Mouse (Mus musculus) embryonic facial prominence, embryonic 14.5 days (tissue): ENCODE results near the gene Ryr1. TPM values are rescaled to one million over a fixed set of nuclear protein-coding genes. Genes with fewer than 3 reads are reported as not detected.

ENCODE experiments used
- ATAC-seq: fragments of 200-750 bp; cut with Nextera tagmentation; 2 replicates; pipeline ENCODE4 v1.8.0; 2017; ENCODE audit warnings: low read depth, moderate number of reproducible peaks, moderate TSS enrichment
- DNase-seq: peaks from one replicate; pipeline ENCODE4 v3.0.0-alpha.2; 2015; ENCODE audit warnings: low spot score
- H3K27ac ChIP-seq: fragments of 300-500 bp; sonication (generic); replicated peaks from 2 replicates; pipeline ENCODE4 v1.5.1; 2014; ENCODE audit warnings: low read depth, mild to moderate bottlenecking, low read length, moderate library complexity
- H3K27me3 ChIP-seq: fragments of 300-500 bp; sonication (generic); replicated peaks from 2 replicates; pipeline ENCODE4 v1.6.1; 2014; ENCODE audit warnings: low read length; ENCODE audit not compliant: control insufficient read depth, insufficient read depth
- H3K36me3 ChIP-seq: fragments of 300-500 bp; sonication (generic); 2 replicates; pipeline ENCODE4 v1.6.1; 2014; ENCODE audit warnings: low read length, mixed read lengths; ENCODE audit not compliant: control insufficient read depth, insufficient read depth
- H3K4me1 ChIP-seq: fragments of 300-500 bp; sonication (generic); 2 replicates; pipeline ENCODE4 v1.6.1; 2014; ENCODE audit warnings: antibody characterized with exemption, low read length; ENCODE audit not compliant: control insufficient read depth, insufficient read depth
- H3K4me2 ChIP-seq: fragments of 300-500 bp; sonication (generic); 2 replicates; pipeline ENCODE4 v1.6.1; 2014; ENCODE audit warnings: low read depth, mild to moderate bottlenecking, low read length, moderate library complexity, mixed read lengths
- H3K4me3 ChIP-seq: fragments of 300-500 bp; sonication (generic); 2 replicates; pipeline ENCODE4 v1.5.1; 2014; ENCODE audit warnings: low read depth, mild to moderate bottlenecking, low read length
- H3K9ac ChIP-seq: fragments of 300-500 bp; sonication (generic); 2 replicates; pipeline ENCODE4 v1.6.1; 2014; ENCODE audit warnings: low read depth, mild to moderate bottlenecking, low read length, moderate library complexity, mixed read lengths
- H3K9me3 ChIP-seq: fragments of 300-500 bp; sonication (generic); 2 replicates; pipeline ENCODE4 v1.6.1; 2016; ENCODE audit warnings: low read length; ENCODE audit not compliant: control insufficient read depth
- WGBS: fragments of 180-500 bp; shearing (Covaris S2); extraction: QIAGEN DNeasy Blood & Tissue Kit; methylation state at CpG from one replicate; pipeline ENCODE4 v1.1.7; 2014; 5-methylcytosine and 5-hydroxymethylcytosine counted together
- polyA plus RNA-seq: library from polyadenylated mRNA; unstranded; fragments of >200 nt; fragmentation: Nextera tagmentation; extraction: Ambion mirVana; gene quantifications from 2 replicates; pipeline ENCODE4 v1.2.1, GENCODE M21; 2014

Gene Ryr1
- polyA plus RNA-seq, 1 experiment from 2014 or later = 10.6 TPM

DNA sequence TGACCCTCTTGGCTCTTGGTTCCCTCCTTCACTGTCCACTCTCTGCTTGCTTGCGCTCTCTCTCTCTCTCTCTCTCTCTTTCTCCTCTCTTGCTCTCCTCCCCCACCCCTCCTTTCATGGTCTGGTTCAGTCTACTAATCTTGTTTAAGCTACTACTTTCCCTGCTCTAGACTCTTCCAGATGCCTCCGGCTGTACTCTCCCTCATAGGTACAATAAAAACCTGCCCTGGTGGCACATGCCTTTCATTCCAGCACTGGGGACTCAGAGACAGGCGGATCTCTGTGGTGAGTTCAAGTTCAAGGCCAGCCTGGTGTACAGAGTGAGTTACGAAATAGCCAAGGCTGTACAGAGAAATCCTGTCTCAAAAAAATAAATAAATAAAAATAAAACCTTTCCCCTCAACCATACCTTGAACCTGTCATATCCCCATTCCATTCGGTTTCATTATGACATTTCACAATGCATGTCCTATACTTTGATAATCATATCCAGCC is 159.6 kb downstream of the Ryr1 start:
- Histone ChIP-seq H3K36me3 (peaks cover 14% of the 10 kb centered on the region), H3K4me3 (no peak overlapping the region), H3K4me1 (peaks cover 5% of the 10 kb centered on the region), H3K4me2 (no peak overlapping the region), H3K27ac (no peak overlapping the region), H3K27me3 (no peaks in the 10 kb centered on the region), H3K9ac (no peak overlapping the region), H3K9me3 (no peaks in the 10 kb centered on the region)
- 73% methylated on average over 5 of the region's 5 CpGs for WGBS
- DNase-seq = no peak
- ATAC-seq = no peak

GRCm38 (mm10) chr7:28963399-28963923 is 161.5 kb downstream of the Ryr1 start:
- Histone ChIP-seq H3K27me3 (no peaks in the 10 kb centered on the region), H3K36me3 (no peaks in the 10 kb centered on the region), H3K4me3 (no peak overlapping the region), H3K9ac (no peak overlapping the region), H3K27ac (peak overlapping the region; percentile 89; the same call in 1 of the 2 replicates), H3K9me3 (no peaks in the 10 kb centered on the region), H3K4me2 (no peak overlapping the region), H3K4me1 (peaks cover 24% of the 10 kb centered on the region)
- ATAC-seq (no peak), DNase-seq (no peak)
- 66% methylated on average over 3 of the region's 3 CpGs for WGBS

GRCm38 (mm10) chr7:28961927-28962670 is 162.9 kb downstream of the Ryr1 start, which contains the start of gene Actn4:
TSS of gene Actn4 (minus strand) at chr7:28962340.
- DNase-seq (peak; percentile 99), ATAC-seq (peak; percentile 94)
- peak within 1 kb of the TSS; percentile 89 for H3K27ac ChIP-seq
- peaks cover 5% of the 10 kb centered on the region; the same call in 1 of the 2 replicates for H3K36me3 ChIP-seq
- no peaks in the 10 kb centered on the region for H3K9me3 ChIP-seq
- peaks cover 37% of the 10 kb centered on the region for H3K4me1 ChIP-seq
- WGBS = under 1% methylated on average over 57 of the region's 76 CpGs
- peak within 1 kb of the TSS; percentile 99 for H3K4me3 ChIP-seq
- H3K27me3 ChIP-seq = no peaks in the 10 kb centered on the region
- peak within 1 kb of the TSS; percentile 97 for H3K9ac ChIP-seq
- peak within 1 kb of the TSS; percentile 93 for H3K4me2 ChIP-seq

DNA sequence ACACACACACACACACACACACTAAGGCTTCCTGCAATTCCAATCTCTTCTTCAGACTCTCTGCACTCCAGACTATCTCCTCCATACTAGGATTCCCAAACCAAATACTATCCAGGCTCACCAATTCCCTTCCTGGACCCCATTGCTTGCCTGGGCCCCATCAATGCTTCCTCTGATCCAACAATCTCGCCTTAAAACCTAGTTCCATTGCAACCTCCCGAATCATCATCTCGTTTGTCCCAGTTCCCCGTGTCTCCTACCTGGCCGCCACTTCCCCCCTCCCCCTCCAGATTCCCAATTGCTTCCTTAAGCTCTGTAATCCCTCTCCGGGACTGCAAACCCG is 163.4 kb downstream of the Ryr1 start:
- Histone ChIP-seq H3K36me3 (peaks cover 5% of the 10 kb centered on the region; the same call in 1 of the 2 replicates), H3K9ac (peak overlapping the region; percentile 97), H3K9me3 (no peaks in the 10 kb centered on the region), H3K4me1 (peaks cover 37% of the 10 kb centered on the region), H3K27me3 (no peaks in the 10 kb centered on the region), H3K4me2 (peak overlapping the region; percentile 93), H3K4me3 (peak overlapping the region; percentile 99), H3K27ac (peak overlapping the region; percentile 79)
- WGBS = 0% methylated on average over 7 of the region's 7 CpGs
- DNase-seq (no peak), ATAC-seq (no peak)

DNA sequence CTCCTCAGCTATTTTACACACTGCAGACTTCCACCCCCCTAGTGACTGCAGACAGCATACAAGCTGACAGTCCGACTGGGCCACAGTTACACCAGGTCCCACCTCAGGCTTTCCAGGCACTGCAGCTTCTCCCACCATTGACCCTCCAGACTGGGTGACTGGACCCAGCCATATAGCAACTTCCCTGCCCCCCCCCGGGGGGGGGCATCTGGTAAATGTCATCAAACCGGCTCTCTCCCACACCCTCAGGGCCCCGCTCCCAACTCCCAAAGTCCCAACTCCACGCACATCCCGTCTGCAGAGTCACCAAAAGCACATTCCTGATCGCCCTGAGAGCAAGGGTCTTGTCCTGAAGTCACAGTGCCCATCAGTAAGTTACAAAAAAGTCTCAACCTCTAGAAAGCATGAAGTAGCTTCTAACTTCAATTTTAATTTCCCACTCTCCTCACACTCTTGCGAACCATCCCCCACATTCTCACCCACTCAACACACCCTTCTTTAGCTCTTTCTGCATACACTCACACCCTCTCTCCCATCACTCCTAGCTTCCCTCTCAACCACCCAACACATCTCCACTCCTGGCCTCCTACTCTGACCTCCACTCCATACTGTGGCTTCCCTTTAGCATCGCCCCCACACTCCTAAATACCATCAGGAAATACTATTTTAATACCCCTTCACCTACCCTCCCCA is 164.5 kb downstream of the Ryr1 start:
- no peak for ATAC-seq
- H3K9ac ChIP-seq = peak overlapping the region; percentile 97
- H3K4me2 ChIP-seq = peak overlapping the region; percentile 93
- no peaks in the 10 kb centered on the region for H3K9me3 ChIP-seq
- H3K27me3 ChIP-seq = no peaks in the 10 kb centered on the region
- H3K27ac ChIP-seq = peak overlapping the region; percentile 63
- peak overlapping the region; percentile 99 for H3K4me3 ChIP-seq
- 14% methylated on average over 9 of the region's 9 CpGs for WGBS
- no peak for DNase-seq
- peaks cover 11% of the 10 kb centered on the region; the same call in 1 of the 2 replicates for H3K36me3 ChIP-seq
- peaks cover 44% of the 10 kb centered on the region for H3K4me1 ChIP-seq

- ATAC-seq = no peak
- Histone ChIP-seq H3K4me2 (peak overlapping the region; percentile 93), H3K9me3 (no peaks in the 10 kb centered on the region), H3K27ac (peak overlapping the region; percentile 63), H3K27me3 (no peaks in the 10 kb centered on the region), H3K4me3 (peak overlapping the region; percentile 99), H3K9ac (peak overlapping the region; percentile 97), H3K4me1 (peaks cover 52% of the 10 kb centered on the region), H3K36me3 (peaks cover 11% of the 10 kb centered on the region; the same call in 1 of the 2 replicates)
- no peak for DNase-seq
- WGBS = 49% methylated on average over 6 of the region's 6 CpGs
Observed at GRCm38 (mm10) chr7:28959505-28960045, 165.4 kb downstream of the Ryr1 start.

- H3K4me2 ChIP-seq = peak overlapping the region; percentile 93; the same call in 1 of the 2 replicates
- H3K36me3 ChIP-seq = peaks cover 11% of the 10 kb centered on the region; the same call in 1 of the 2 replicates
- no peak for DNase-seq
- 48% methylated on average over 1 of the region's 1 CpGs for WGBS
- H3K27me3 ChIP-seq = no peaks in the 10 kb centered on the region
- H3K27ac ChIP-seq = no peak overlapping the region
- 0 out of 2 replicates have a peak overlapping the region, but pooled peaks have one; percentile 2 for H3K9ac ChIP-seq
- peaks cover 53% of the 10 kb centered on the region for H3K4me1 ChIP-seq
- no peaks in the 10 kb centered on the region for H3K9me3 ChIP-seq
- no peak overlapping the region for H3K4me3 ChIP-seq
- no peak for ATAC-seq
Observed at GRCm38 (mm10) chr7:28958770-28959169, 166.2 kb downstream of the Ryr1 start.
